Mouse (Mus musculus) hindbrain, embryonic 14.5 days (tissue): ENCODE results near the gene Gm17535. TPM values are rescaled to one million over a fixed set of nuclear protein-coding genes. Genes with fewer than 3 reads are reported as not detected.
"Not testable (repeated sequence)": the region's sequence is repeated elsewhere in the genome, so short reads cannot be mapped to it uniquely, and the experiment has no call there.

Experiments used
- ATAC-seq: fragments of 200-750 bp; cut with Nextera tagmentation; 2 replicates; pipeline ENCODE4 v1.8.0; 2017; ENCODE audit warnings: moderate number of reproducible peaks, mild to moderate bottlenecking, moderate TSS enrichment, moderate library complexity; ENCODE audit not compliant: low FRiP score
- DNase-seq: peaks from one replicate; pipeline ENCODE4 v3.0.0-alpha.2; 2015; ENCODE audit warnings: low spot score
- H3K27ac ChIP-seq: fragments of 300-500 bp; sonication (generic); 2 replicates; pipeline ENCODE4 v1.5.1; 2014; ENCODE audit warnings: mild to moderate bottlenecking, moderate library complexity
- H3K27me3 ChIP-seq: fragments of 300-500 bp; sonication (generic); 2 replicates; pipeline ENCODE4 v1.6.1; 2014; ENCODE audit warnings: mild to moderate bottlenecking, low read length, mixed read lengths; ENCODE audit not compliant: control insufficient read depth, insufficient read depth
- H3K36me3 ChIP-seq: fragments of 300-500 bp; sonication (generic); replicated peaks from 2 replicates; pipeline ENCODE4 v1.6.1; 2014; ENCODE audit not compliant: control insufficient read depth, insufficient read depth
- H3K4me1 ChIP-seq: fragments of 300-500 bp; sonication (generic); replicated peaks from 2 replicates; pipeline ENCODE4 v1.6.1; 2014; ENCODE audit warnings: antibody characterized with exemption, low read length, mixed read lengths; ENCODE audit not compliant: control insufficient read depth, insufficient read depth
- H3K4me2 ChIP-seq: fragments of 300-500 bp; sonication (generic); replicated peaks from 2 replicates; pipeline ENCODE4 v1.6.1; 2014; ENCODE audit warnings: mild to moderate bottlenecking, moderate library complexity
- H3K4me3 ChIP-seq: fragments of 300-500 bp; sonication (generic); replicated peaks from 2 replicates; pipeline ENCODE4 v1.5.1; 2014; ENCODE audit warnings: mild to moderate bottlenecking, low read length
- H3K9ac ChIP-seq: fragments of 300-500 bp; sonication (generic); 2 replicates; pipeline ENCODE4 v1.6.1; 2014
- H3K9me3 ChIP-seq: fragments of 300-500 bp; sonication (generic); 2 replicates; pipeline ENCODE4 v1.6.1; 2016; ENCODE audit warnings: low read length; ENCODE audit not compliant: control insufficient read depth
- WGBS: fragments of 180-500 bp; shearing (Covaris S2); extraction: QIAGEN DNeasy Blood & Tissue Kit; methylation state at CpG from one replicate; pipeline ENCODE4 v1.1.7; 2014; 5-methylcytosine and 5-hydroxymethylcytosine counted together
- polyA plus RNA-seq: library from polyadenylated mRNA; unstranded; fragments of >200 nt; fragmentation: Nextera tagmentation; extraction: Ambion mirVana; gene quantifications from 2 replicates; pipeline ENCODE4 v1.2.1, GENCODE M21; 2014

The Gm17535 gene
- polyA plus RNA-seq, 1 experiment from 2014 or later, result not detected

DNA sequence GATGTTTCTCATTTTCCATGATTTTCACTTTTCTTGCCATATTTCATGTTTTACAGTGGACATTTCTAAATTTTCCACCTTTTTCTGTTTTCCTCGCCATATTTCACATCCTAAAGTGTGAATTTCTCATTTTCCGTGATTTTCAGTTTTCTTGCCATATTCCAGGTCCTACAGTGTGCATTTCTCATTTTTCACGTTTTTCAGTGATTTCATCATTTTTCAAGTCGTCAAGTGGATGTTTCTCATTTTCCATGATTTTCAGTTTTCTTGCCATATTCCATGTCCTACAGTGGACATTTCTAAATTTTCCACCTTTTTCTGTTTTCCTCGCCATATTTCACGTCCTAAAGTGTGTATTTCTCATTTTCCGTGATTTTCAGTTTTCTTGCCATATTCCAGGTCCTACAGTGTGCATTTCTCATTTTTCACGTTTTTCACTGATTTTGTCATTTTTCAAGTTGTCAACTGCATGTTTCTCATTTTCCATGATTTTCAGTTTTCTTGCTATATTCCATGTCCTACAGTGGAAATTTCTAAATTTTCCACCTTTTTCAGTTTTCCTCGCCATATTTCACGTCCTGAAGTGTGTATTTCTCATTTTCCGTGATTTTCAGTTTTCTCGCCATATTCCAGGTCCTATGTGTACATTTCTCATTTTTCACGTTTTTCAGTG is 11.0 kb upstream of the Gm17535 start, which contains the start of gene Gm10718:
Gene Gm10718 (plus strand): TSS at position 236 of the 673 bp plus-strand sequence.
- H3K9ac ChIP-seq, H3K27ac ChIP-seq, ATAC-seq, H3K4me1 ChIP-seq, H3K4me2 ChIP-seq, H3K36me3 ChIP-seq, H3K27me3 ChIP-seq, H3K9me3 ChIP-seq, H3K4me3 ChIP-seq, DNase-seq: not testable (repeated sequence)
- 75% methylated on average over 9 of the region's 13 CpGs for WGBS

DNA sequence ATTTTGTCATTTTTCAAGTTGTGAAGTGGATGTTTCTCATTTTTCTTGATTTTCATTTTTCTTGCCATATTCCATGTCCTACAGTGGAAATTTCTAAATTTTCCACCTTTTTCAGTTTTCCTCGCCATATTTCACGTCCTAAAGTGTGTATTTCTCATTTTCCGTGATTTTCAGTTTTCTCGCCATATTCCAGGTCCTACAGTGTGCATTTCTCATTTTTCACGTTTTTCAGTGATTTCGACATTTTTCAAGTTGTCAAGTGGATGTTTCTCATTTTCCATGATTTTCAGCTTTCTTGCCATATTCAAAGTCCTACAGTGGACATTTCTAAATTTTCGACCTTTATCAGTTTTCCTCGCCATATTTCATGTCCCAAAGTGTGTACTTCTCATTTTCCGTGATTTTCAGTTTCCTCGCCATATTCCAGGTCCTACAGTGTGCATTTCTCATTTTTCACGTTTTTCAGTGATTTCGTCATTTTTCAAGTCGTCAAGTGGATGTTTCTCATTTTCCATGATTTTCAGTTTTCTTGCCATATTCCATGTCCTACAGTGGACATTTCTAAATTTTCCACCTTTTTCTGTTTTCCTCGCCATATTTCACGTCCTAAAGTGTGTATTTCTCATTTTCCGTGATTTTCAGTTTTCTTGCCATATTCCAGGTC is 10.3 kb upstream of the Gm17535 start:
- not testable (repeated sequence) for H3K4me2 ChIP-seq, H3K27me3 ChIP-seq, DNase-seq, ATAC-seq, H3K36me3 ChIP-seq, H3K9me3 ChIP-seq, H3K27ac ChIP-seq, H3K9ac ChIP-seq, H3K4me3 ChIP-seq, H3K4me1 ChIP-seq
- 76% methylated on average over 15 of the region's 16 CpGs for WGBS

DNA sequence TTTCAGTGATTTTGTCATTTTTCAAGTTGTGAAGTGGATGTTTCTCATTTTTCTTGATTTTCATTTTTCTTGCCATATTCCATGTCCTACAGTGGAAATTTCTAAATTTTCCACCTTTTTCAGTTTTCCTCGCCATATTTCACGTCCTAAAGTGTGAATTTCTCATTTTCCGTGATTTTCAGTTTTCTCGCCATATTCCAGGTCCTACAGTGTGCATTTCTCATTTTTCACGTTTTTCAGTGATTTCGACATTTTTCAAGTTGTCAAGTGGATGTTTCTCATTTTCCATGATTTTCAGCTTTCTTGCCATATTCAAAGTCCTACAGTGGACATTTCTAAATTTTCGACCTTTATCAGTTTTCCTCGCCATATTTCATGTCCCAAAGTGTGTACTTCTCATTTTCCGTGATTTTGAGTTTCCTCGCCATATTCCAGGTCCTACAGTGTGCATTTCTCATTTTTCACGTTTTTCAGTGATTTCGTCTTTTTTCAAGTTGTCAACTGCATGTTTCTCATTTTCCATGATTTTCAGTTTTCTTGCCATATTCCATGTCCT is 9.4 kb upstream of the Gm17535 start, which contains the start of gene Gm10717:
Gene Gm10717 (plus strand): TSS at position 506 of the 556 bp plus-strand sequence.
- H3K27me3 ChIP-seq, H3K9me3 ChIP-seq, DNase-seq, H3K9ac ChIP-seq, H3K4me1 ChIP-seq, H3K36me3 ChIP-seq, H3K4me3 ChIP-seq, ATAC-seq, H3K27ac ChIP-seq, H3K4me2 ChIP-seq: not testable (repeated sequence)
- WGBS, result 72% methylated on average over 12 of the region's 12 CpGs

DNA sequence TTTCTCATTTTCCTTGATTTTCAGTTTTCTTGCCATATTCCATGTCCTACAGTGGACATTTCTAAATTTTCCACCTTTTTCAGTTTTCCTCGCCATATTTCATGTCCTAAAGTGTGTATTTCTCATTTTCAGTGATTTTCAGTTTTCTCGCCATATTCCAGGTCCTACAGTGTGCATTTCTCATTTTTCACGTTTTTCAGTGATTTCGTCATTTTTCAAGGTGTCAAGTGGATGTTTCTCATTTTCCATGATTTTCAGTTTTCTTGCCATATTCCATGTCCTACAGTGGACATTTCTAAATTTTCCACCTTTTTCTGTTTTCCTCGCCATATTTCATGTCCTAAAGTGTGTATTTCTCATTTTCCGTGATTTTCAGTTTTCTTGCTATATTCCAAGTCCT is 8.7 kb upstream of the Gm17535 start:
- H3K4me1 ChIP-seq, H3K9ac ChIP-seq, ATAC-seq, H3K4me3 ChIP-seq, H3K4me2 ChIP-seq, H3K27ac ChIP-seq, H3K36me3 ChIP-seq, H3K27me3 ChIP-seq, DNase-seq, H3K9me3 ChIP-seq: not testable (repeated sequence)
- 65% methylated on average over 4 of the region's 6 CpGs for WGBS

- H3K4me2 ChIP-seq, H3K27ac ChIP-seq, H3K36me3 ChIP-seq, DNase-seq, H3K9ac ChIP-seq, H3K4me1 ChIP-seq, ATAC-seq, H3K27me3 ChIP-seq, H3K9me3 ChIP-seq, H3K4me3 ChIP-seq: not testable (repeated sequence)
- WGBS, result 76% methylated on average over 5 of the region's 5 CpGs
Measured at GRCm38 (mm10) chr9:3026136-3026535, 8.3 kb upstream of the Gm17535 start.

DNA sequence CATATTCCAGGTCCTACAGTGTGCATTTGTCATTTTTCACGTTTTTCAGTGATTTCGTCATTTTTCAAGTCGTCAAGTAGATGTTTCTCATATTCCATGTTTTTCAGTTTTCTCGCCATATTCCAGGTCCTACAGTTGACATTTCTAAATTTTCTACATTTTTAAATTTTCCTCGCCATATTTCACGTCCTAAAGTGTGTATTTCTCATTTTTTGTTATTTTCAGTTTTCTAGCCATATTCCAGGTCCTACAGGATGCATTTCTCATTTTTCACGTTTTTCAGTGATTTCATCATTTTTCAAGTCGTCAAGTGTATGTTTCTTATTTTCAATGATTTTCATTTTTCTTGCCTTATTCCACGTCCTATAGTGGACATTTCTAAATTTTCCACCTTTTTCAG is 7.7 kb upstream of the Gm17535 start:
- H3K4me2 ChIP-seq, H3K36me3 ChIP-seq, H3K27me3 ChIP-seq, DNase-seq, H3K4me3 ChIP-seq, ATAC-seq, H3K9ac ChIP-seq, H3K9me3 ChIP-seq, H3K4me1 ChIP-seq, H3K27ac ChIP-seq: not testable (repeated sequence)
- WGBS, result 72% methylated on average over 9 of the region's 9 CpGs

DNA sequence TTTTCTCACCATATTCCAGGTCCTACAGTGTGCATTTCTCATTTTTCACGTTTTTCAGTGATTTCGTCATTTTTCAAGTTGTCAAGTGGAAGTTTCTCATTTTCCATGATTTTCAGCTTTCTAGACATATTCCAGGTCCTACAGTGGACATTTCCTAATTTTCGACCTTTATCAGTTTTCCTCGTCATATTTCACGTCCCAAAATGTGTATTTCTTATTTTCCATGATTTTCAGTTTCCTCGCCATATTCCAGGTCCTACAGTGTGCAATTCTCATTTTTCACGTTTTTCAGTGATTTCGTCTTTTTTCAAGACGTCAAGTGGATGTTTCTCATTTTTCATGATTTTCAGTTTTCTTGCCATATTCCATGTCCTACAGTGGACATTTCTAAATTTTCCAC is 7.2 kb upstream of the Gm17535 start:
- H3K27me3 ChIP-seq, H3K9ac ChIP-seq, H3K36me3 ChIP-seq, H3K27ac ChIP-seq, H3K4me2 ChIP-seq, H3K4me3 ChIP-seq, H3K9me3 ChIP-seq, H3K4me1 ChIP-seq, ATAC-seq: not testable (repeated sequence)
- peak; percentile 66 for DNase-seq
- WGBS, result 75% methylated on average over 9 of the region's 9 CpGs

DNA sequence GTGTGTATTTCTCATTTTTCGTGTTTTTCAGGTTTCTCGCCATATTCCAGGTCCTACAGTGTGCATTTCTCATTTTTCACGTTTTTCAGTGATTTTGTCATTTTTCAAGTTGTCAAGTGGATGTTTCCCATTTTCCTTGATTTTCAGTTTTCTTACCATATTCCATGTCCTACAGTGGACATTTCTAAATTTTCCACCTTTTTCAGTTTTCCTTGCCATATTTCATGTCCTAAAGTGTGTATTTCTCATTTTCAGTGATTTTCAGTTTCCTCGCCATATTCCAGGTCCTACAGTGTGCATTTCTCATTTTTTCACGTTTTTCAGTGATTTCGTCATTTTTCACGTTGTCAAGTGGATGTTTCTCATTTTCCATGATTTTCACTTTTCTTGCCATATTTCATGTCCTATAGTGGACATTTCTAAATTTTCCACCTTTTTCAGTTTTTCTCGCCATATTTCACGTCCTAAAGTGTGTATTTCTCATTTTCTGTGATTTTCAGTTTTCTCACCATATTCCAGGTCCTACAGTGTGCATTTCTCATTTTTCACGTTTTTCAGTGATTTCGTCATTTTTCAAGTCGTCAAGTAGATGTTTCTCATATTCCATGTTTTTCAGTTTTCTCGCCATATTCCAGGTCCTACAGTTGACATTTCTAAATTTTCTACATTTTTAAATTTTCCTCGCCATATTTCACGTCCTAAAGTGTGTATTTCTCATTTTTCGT is 5.0 kb upstream of the Gm17535 start:
- not testable (repeated sequence) for DNase-seq, H3K4me2 ChIP-seq, H3K9me3 ChIP-seq, H3K36me3 ChIP-seq, H3K4me1 ChIP-seq, H3K27ac ChIP-seq, ATAC-seq, H3K27me3 ChIP-seq, H3K4me3 ChIP-seq, H3K9ac ChIP-seq
- WGBS, result 70% methylated on average over 12 of the region's 16 CpGs

DNA sequence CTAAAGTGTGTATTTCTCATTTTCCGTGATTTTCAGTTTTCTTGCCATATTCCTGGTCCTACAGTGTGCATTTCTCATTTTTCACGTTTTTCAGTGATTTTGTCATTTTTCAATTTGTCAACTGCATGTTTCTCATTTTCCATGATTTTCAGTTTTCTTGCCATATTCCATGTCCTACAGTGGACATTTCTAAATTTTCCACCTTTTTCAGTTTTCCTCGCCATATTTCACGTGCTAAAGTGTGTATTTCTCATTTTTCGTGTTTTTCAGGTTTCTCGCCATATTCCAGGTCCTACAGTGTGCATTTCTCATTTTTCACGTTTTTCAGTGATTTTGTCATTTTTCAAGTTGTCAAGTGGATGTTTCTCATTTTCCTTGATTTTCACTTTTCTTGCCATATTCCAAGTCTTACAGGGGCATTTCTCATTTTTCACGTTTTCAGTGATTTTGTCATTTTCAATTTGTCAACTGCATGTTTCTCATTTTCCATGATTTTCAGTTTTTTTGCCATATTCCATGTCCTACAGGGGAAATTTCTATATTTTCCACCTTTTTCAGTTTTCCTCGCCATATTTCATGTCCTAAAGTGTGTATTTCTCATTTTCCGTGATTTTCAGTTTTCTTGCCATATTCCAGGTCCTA is 3.6 kb upstream of the Gm17535 start:
- H3K4me2 ChIP-seq, H3K36me3 ChIP-seq, H3K27me3 ChIP-seq, H3K9me3 ChIP-seq, H3K27ac ChIP-seq, H3K4me1 ChIP-seq, H3K4me3 ChIP-seq, H3K9ac ChIP-seq: not testable (repeated sequence)
- whole genome bisulfite sequencing, result 66% methylated on average over 2 of the region's 10 CpGs
- DNase-seq, result peak; percentile 92
- ATAC-seq, result peak; percentile 38; the same call in 1 of the 2 replicates
